Mouse (Mus musculus) stomach, postnatal 0 days (tissue): ENCODE results near the gene Mapk3. TPM values are rescaled to one million over a fixed set of nuclear protein-coding genes. Genes with fewer than 3 reads are reported as not detected.

Experiments used
- ATAC-seq: fragments of 200-750 bp; cut with Nextera tagmentation; 2 replicates; pipeline ENCODE4 v1.8.0; 2017; ENCODE audit not compliant: low FRiP score, low TSS enrichment
- DNase-seq: peaks from one replicate; pipeline ENCODE4 v3.0.0-alpha.2; 2016; ENCODE audit warnings: low spot score
- H3K27ac ChIP-seq: fragments of 300-500 bp; sonication (generic); replicated peaks from 2 replicates; pipeline ENCODE4 v1.5.1; 2014; ENCODE audit warnings: mild to moderate bottlenecking, control low read depth
- H3K27me3 ChIP-seq: fragments of 300-500 bp; sonication (generic); 2 replicates; pipeline ENCODE4 v1.6.1; 2014; ENCODE audit warnings: low read length; ENCODE audit not compliant: control insufficient read depth, insufficient read depth
- H3K36me3 ChIP-seq: fragments of 300-500 bp; sonication (generic); 2 replicates; pipeline ENCODE4 v1.6.1; 2014; ENCODE audit warnings: low read length, mixed read lengths; ENCODE audit not compliant: control insufficient read depth, insufficient read depth
- H3K4me1 ChIP-seq: fragments of 300-500 bp; sonication (generic); replicated peaks from 2 replicates; pipeline ENCODE4 v1.6.1; 2014; ENCODE audit warnings: antibody characterized with exemption; ENCODE audit not compliant: control insufficient read depth, insufficient read depth
- H3K4me2 ChIP-seq: fragments of 300-500 bp; sonication (generic); replicated peaks from 2 replicates; pipeline ENCODE4 v1.6.1; 2014; ENCODE audit warnings: low read depth, mild to moderate bottlenecking, control low read depth, moderate library complexity
- H3K4me3 ChIP-seq: fragments of 300-500 bp; sonication (generic); 2 replicates; pipeline ENCODE4 v1.5.1; 2014; ENCODE audit warnings: low read depth, low read length, control low read depth
- H3K9ac ChIP-seq: fragments of 300-500 bp; sonication (generic); 2 replicates; pipeline ENCODE4 v1.6.1; 2014; ENCODE audit warnings: mild to moderate bottlenecking, low read length, control low read depth, mixed read lengths
- H3K9me3 ChIP-seq: fragments of 300-500 bp; sonication (generic); 2 replicates; pipeline ENCODE4 v1.6.1; 2016; ENCODE audit warnings: low read length; ENCODE audit not compliant: control insufficient read depth
- CTCF ChIP-seq: IDR thresholded peaks from 2 replicates; pipeline ENCODE4 v1.5.1; 2016; ENCODE audit warnings: antibody characterized with exemption, low read depth, mild to moderate bottlenecking, moderate library complexity
- EP300 ChIP-seq: optimal IDR thresholded peaks from 2 replicates; pipeline ENCODE3; 2016; ENCODE audit warnings: antibody characterized with exemption
- WGBS: fragments of 180-500 bp; shearing (Covaris S2); extraction: QIAGEN DNeasy Blood & Tissue Kit; methylation state at CpG from one replicate; pipeline ENCODE4 v1.1.7; 2014; 5-methylcytosine and 5-hydroxymethylcytosine counted together
- polyA plus RNA-seq: library from polyadenylated mRNA; unstranded; fragments of >200 nt; fragmentation: Nextera tagmentation; extraction: Ambion mirVana; gene quantifications from 2 replicates; pipeline ENCODE4 v1.2.1, GENCODE M21; 2015

The Mapk3 gene
- polyA plus RNA-seq, 1 experiment from 2014 or later, result 114 TPM

GRCm38 (mm10) chr7:126789141-126789540, 29.7 kb downstream of the Mapk3 start:
- no peak for ATAC-seq
- no peaks in the 10 kb centered on the region for H3K4me1 ChIP-seq
- no peak for DNase-seq
- H3K4me3 ChIP-seq, result no peak overlapping the region
- no peak overlapping the region for H3K27ac ChIP-seq
- H3K27me3 ChIP-seq, result no peaks in the 10 kb centered on the region
- H3K9ac ChIP-seq, result no peak overlapping the region
- peaks cover 38% of the 10 kb centered on the region for H3K36me3 ChIP-seq
- H3K4me2 ChIP-seq, result no peak overlapping the region
- no peaks in the 10 kb centered on the region for H3K9me3 ChIP-seq
- TF ChIP-seq CTCF, result no peak
- TF ChIP-seq EP300, result no peak
- 84% methylated on average over 4 of the region's 4 CpGs for WGBS

- Histone ChIP-seq H3K36me3 (peaks cover 33% of the 10 kb centered on the region), H3K27ac (peak within 1 kb of the TSS; percentile 99), H3K9me3 (no peaks in the 10 kb centered on the region), H3K27me3 (no peaks in the 10 kb centered on the region), H3K4me1 (no peaks in the 10 kb centered on the region), H3K4me3 (peak within 1 kb of the TSS; percentile 96), H3K4me2 (peak within 1 kb of the TSS; percentile 64), H3K9ac (peak within 1 kb of the TSS; percentile 96)
- under 1% methylated on average over 77 of the region's 83 CpGs for WGBS
- TF ChIP-seq CTCF, result no peak; the same call in none of the 2 replicates
- TF ChIP-seq EP300, result no peak
- peak; percentile 93 for ATAC-seq
- DNase-seq, result peak; percentile 99
Measured at GRCm38 (mm10) chr7:126791851-126792720, 32.7 kb downstream of the Mapk3 start, which contains the start of gene Ppp4c. Gene Ppp4c (minus strand): TSS chr7:126792496.

GRCm38 (mm10) chr7:126792721-126793443, 33.5 kb downstream of the Mapk3 start:
- H3K27me3 ChIP-seq, result no peaks in the 10 kb centered on the region
- H3K9ac ChIP-seq, result 0 out of 2 replicates have a peak overlapping the region, but pooled peaks have one; percentile 18
- no peak for TF ChIP-seq EP300
- no peak for TF ChIP-seq CTCF
- ATAC-seq, result peak; percentile 3; the same call in 1 of the 2 replicates
- H3K4me1 ChIP-seq, result no peaks in the 10 kb centered on the region
- H3K9me3 ChIP-seq, result no peaks in the 10 kb centered on the region
- H3K36me3 ChIP-seq, result peaks cover 26% of the 10 kb centered on the region
- H3K4me2 ChIP-seq, result peak overlapping the region; percentile 58
- no peak for DNase-seq
- peak overlapping the region; percentile 96 for H3K4me3 ChIP-seq
- 17% methylated on average over 11 of the region's 11 CpGs for WGBS
- peak overlapping the region; percentile 99 for H3K27ac ChIP-seq

- Histone ChIP-seq H3K4me2 (no peak overlapping the region), H3K4me1 (no peaks in the 10 kb centered on the region), H3K9me3 (no peaks in the 10 kb centered on the region), H3K27me3 (no peaks in the 10 kb centered on the region), H3K4me3 (no peak overlapping the region), H3K36me3 (peaks cover 22% of the 10 kb centered on the region; the same call in 1 of the 2 replicates), H3K27ac (no peak overlapping the region), H3K9ac (no peak overlapping the region)
- no peak for ATAC-seq
- no peak for TF ChIP-seq CTCF
- no peak for TF ChIP-seq EP300
- DNase-seq, result no peak
- WGBS, result 70% methylated on average over 4 of the region's 4 CpGs
Measured at GRCm38 (mm10) chr7:126793456-126794270, 34.3 kb downstream of the Mapk3 start.

- Histone ChIP-seq H3K9me3 (no peaks in the 10 kb centered on the region), H3K27me3 (no peaks in the 10 kb centered on the region), H3K27ac (no peak overlapping the region), H3K9ac (no peak overlapping the region), H3K36me3 (peaks cover 21% of the 10 kb centered on the region; the same call in 1 of the 2 replicates), H3K4me1 (no peaks in the 10 kb centered on the region), H3K4me3 (no peak overlapping the region), H3K4me2 (no peak overlapping the region)
- ATAC-seq, result no peak
- 68% methylated on average over 4 of the region's 4 CpGs for WGBS
- DNase-seq, result no peak
- TF ChIP-seq CTCF (no peak), EP300 (no peak)
Measured at GRCm38 (mm10) chr7:126794271-126794605, 34.8 kb downstream of the Mapk3 start.
